Mouse (Mus musculus): ENCODE data around the gene Adgrb3.

- TF ChIP-seq CTCF (conservative IDR thresholded peaks at IDR 0.05; ENCODE audit: insufficient read depth, insufficient read length, low read depth, low read length) (no peak), POLR2A (IDR thresholded peaks at IDR 0.05; ENCODE audit: low read depth, low read length) (no peak)
These were observed 548.0 kb downstream of the Adgrb3 start for GRCm38 (mm10) chr1:25281471-25281870.

Measured in kidney, adult 2 months (tissue).